Mouse (Mus musculus) spleen, adult 2 months (tissue): ENCODE measurements around the gene Gm13695.
"Not testable (repeated sequence)": the region's sequence is repeated elsewhere in the genome, so short reads cannot be mapped to it uniquely, and the experiment has no call there.

Source experiments
- CTCF ChIP-seq: fragments of 200-500 bp; IDR thresholded peaks from 2 replicates; pipeline ENCODE4 v1.5.1; 2011; ENCODE audit warnings: mild to moderate bottlenecking, inconsistent platforms; ENCODE audit not compliant: insufficient read depth, insufficient read length, insufficient replicate concordance; ENCODE audit errors: extremely low read depth
- POLR2A ChIP-seq: fragments of 200-500 bp; IDR thresholded peaks from 2 replicates; pipeline ENCODE4 v1.6.1; 2011; ENCODE audit warnings: low read depth, low read length, inconsistent platforms

- not testable (repeated sequence) for TF ChIP-seq CTCF, POLR2A
Observed at GRCm38 (mm10) chr2:83955393-83955792, 11.7 kb upstream of the Gm13695 start, which contains the start of gene Gm13698.
